Mouse (Mus musculus) liver, embryonic 14.5 days (tissue): ENCODE results near the gene Pfdn4.

Source experiments
- CTCF ChIP-seq: IDR thresholded peaks from 2 replicates; pipeline ENCODE4 v1.5.1; 2016; ENCODE audit warnings: antibody characterized with exemption, low read depth, control low read depth
- EP300 ChIP-seq: IDR thresholded peaks from 2 replicates; pipeline ENCODE4 v1.6.1; 2016; ENCODE audit warnings: antibody characterized with exemption, low read depth

DNA sequence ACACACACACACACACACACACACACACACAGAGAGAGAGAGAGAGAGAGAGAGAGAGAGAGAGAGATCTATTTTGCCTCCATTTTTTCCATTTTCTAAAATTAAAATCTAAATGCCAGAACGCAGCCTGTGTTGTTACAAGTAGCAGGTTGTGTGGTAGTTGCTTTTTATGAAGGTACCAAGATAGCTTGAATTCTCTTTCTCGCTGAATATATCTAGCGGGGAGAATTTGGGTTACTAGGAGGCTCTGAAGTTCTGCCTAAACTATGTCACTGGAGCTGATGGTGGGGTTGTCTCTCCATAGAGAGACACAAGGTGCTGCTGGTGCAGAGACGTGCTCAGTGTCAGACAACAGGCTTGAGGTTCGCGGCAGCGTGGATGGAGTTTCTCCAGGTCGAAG lies 68.8 kb downstream of the Pfdn4 start:
- no peak for TF ChIP-seq CTCF
- TF ChIP-seq EP300 = no peak
